Mouse (Mus musculus): ENCODE measurements at regions not wholly inside any gene's neighbourhood (a gene's known extent, or its start where the extent isn't known, plus 50 kb on each side); places are given as distances from the start of the nearest gene placed in this dataset.
"Not testable (repeated sequence)": the region's sequence is repeated elsewhere in the genome, so short reads cannot be mapped to it uniquely, and the experiment has no call there.

DNA sequence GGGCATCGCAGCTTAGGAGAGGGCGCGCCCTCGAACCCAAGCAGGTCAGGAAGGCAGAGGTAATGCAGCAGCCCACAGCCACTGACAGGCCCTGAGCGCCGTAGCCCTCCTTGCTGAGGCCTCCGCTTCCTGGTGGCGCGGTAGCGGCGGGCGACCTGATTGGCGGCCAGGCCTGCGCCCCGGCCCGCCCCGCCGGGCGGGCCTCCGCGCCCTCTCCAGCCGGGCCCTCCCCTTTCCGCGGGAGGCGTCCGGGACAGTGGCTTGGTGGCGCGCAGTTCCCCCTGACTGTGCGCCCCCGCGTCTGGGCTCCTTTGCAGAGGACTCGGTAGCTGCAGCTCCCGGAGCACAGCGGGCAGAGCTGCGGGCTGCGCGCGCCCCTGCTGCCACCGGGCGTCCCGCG, 242.1 kb downstream of the Gm21863 start:
- peak; percentile 62 for DNase-seq (ENCODE audit: low spot score)

DNA sequence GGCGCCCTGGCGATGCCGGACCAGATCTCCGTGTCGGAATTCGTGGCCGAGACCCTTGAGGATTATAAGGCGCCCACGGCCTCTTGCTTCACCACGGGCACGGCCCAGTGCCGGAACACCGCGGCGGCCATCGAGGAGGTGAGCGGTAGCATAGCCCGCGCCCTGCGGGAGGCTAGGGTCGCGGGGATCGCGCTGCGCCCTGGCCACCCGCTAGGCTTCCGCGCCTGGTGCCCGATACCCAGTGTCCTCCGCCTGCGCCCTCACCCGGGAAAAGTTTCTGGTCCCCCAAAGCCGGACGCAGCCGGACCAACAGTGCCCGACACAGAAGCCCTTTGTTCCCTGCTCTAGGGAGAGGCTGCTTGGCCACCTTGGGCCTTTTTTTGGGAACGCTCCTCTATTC, 242.6 kb downstream of the Gm21863 start:
- DNase-seq (ENCODE audit: low spot score): peak; percentile 25

DNA sequence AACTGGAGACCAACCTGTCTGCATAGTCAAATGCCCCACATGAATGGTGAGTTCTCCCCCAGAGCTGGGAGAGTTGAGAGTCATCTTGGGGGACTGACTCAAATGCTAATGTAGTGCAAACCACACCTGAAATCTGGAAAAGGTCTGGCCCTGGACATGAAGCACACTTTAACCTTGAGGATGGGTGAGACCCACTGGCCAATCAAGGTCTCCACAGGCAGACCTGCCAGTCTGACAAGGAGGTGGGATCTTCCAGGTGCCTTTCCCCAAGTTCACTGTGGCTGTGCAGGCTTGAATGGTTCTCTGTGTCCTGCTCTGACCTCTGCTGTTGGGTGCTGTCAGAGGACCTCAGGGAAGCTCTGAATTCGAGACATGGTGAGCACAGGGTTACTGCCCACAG, 269.6 kb downstream of the Gm21863 start:
- not testable (repeated sequence) for DNase-seq (ENCODE audit: low spot score)

DNA sequence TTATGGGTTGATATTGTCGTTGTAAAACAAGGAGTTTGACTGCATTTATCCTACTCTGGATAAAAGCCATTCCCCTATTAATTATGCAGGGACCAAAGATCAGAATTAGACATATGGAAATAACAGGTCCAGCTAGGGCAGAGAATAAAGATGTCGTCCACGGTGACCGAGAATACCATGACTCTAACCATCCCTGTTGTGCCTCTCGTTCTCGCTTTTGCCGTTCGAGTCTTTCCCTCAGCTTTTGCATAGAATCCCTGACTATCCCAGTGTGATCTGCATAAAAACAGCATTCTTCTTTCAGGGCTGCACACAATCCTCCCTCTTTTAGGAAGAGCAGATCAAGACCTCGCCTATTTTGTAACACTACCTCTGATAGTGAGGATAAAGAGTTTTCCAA, 272.5 kb downstream of the Gm21863 start:
- not testable (repeated sequence) for DNase-seq (ENCODE audit: low spot score)

DNA sequence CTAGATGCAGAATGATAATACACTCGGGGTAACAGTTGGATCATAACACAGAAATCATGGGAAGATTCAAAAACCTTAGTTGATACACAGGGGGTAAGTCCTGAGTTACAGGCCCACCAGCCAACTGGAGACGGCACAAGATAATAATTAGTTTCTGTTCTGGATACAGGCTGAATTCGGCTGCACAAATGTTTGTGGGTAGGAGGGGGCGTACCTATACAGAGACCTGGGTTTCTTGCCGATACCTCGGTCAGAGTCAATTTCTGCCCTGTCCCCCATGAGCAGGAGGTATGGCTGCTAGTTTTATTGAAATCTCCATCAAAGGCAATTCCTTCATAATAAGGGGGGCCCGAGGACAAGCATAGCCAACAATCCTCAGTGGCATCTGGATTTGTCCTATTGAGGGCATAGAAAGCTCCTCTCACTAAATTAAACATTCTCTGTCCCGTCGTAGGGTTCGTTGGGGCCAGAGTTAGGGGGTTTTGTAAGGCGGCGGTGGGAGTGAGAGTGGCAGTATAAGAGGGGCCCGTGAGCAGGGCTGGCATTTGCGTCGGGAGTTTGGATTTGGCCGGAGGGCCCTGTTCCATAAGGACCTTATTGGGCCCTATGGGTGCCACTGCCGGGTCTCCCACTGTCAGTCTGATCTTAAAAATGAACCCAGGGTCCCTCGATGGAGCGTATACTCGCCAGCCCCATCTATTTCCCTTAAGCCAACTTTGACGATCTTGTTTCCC, 273.3 kb downstream of the Gm21863 start:
- DNase-seq (ENCODE audit: low spot score): not testable (repeated sequence)

DNA sequence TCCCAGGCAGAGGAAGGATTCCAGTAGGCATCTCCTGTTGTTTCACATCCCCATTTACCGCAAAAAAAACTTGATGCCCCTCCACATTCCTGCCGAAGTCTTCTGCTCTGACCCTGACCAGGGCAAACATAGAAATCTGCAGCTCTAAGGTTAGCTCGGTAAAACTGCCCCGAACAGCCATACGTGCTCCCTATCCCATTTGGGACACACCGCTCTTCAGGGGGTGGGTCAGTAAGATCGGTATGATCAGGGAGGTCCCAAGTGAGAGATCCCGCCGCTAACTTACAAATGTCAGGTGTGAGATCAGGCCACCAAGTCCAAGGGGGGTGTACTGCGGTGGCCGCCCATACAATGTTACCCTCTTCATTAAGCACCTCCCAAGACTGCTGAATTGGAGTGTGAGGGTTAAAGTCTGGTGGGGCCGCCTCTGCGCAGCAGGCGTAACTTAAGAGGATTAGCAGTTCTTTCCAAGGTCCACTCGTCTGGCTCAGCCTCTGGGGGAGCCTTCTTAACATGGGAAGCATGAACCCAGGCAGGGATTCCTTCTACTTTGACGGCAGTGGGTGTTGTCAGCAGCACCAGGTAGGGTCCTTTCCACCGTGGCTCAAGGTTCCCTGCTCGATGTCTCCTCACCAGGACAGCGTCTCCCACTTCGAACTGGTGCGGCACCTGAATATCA, 274.2 kb downstream of the Gm21863 start:
- not testable (repeated sequence) for DNase-seq (ENCODE audit: low spot score)

DNA sequence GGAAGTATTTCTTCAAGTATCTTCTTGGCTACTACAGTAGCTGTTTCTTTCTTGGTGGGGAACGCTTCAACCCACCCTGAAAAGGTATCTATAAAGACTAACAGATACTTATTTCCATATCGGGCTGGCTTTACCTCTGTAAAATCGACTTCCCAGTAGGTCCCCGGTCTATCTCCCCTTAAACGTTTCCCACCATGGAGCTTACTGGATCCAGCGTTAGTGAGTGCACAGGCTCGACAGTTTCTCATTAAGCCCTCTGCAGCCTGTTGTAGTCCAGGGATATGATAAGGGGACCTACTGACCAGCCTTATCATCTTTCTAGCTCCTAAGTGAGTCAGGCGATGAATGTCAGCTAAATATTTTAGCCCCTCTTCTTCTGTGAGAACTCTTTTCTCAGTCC, 275.1 kb downstream of the Gm21863 start:
- not testable (repeated sequence) for DNase-seq (ENCODE audit: low spot score)

DNA sequence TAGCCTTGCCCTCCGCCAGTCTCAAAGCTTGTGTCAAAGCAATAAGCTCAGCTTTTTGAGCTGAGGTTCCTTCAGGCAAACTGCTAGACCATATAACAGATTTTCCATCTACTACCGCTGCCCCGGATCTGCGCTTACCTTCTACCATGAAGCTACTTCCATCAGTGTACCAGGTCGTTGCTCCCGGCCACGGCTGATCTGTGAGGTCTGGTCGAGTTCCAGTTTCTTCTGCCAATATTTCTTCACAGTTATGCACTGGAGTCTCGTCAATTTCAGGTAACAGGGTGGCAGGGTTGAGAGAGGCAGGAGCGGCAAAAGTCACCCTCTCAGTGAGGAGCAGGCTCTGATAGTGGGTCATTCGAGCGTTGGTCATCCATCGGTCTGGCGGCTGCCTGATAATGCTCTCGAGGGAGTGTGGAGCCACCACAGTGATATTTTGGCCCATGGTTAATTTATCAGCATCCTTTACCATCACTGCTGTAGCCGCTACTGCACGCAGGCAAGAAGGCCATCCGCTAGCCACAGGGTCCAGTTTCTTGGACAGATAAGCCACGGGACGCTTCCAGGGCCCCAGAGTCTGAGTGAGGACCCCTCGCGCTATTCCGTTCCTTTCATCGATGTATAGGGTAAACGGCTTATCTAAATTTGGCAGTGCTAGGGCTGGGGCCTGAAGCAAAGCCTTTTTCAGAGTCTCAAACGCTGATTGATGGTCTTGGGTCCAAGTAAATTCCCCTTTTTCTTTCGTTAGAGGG, 276.0 kb downstream of the Gm21863 start:
- DNase-seq (ENCODE audit: low spot score): no peak

DNA sequence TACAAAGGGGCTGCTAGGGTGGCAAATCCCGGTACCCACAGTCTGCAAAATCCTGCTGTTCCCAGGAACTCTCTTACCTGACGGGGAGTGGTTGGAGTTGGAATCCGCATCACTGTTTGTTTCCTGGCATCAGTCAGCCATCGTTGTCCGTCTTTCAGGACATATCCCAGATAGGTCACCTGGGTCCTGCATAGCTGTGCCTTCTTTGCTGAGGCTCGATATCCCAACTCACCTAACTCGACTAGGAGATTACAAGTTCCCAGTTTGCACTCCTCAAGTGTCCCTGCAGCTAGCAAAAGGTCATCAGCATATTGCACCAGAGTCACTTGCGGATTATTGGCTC, 276.6 kb downstream of the Gm21863 start:
- no peak for DNase-seq (ENCODE audit: low spot score)

DNA sequence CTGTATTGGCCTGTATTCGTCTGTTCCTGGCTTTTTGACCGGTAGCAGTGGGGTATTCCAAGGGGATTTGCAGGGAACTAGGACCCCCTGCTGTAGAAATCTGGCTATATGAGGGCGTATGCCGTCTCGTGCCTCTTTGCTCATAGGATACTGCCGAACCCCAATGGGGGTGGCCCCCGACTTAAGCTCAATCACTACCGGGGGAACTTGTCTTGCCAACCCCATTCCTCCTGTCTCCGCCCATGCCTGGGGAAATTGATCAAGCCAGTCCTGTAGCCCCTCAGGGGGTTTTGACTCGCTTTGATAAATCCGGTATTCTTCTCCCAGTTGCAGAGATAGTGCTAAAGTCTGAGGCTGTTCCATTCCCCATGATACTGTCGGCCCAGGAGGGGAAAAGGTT, 277.2 kb downstream of the Gm21863 start:
- no peak for DNase-seq (ENCODE audit: low spot score)

DNA sequence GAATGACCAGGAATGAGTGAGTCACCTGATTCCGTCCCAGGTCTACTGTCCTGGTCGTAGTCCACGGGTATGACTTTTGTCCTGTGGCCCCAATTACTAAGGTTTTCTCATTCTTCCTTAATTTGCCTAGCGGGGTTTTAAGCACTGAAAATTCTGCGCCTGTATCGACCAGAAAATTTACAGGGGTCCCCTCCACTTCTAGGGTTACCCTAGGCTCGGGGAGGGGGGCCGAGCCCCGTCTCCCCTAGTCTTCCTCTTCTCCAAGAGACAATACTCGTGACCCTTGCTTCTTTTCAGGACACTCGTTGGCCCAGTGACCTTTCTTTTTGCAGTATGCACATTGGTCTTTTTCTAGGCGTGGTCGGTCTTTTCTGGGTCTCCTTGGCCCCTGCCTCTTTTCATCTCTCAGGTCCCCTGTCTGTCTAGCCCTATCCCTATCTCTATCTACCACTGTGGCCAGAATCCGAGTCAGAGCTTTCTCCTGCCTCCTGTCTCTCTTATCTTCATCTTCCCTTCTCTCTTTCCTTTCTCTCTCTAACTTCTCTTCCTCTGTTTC, 277.8 kb downstream of the Gm21863 start:
- DNase-seq (ENCODE audit: low spot score): no peak

DNA sequence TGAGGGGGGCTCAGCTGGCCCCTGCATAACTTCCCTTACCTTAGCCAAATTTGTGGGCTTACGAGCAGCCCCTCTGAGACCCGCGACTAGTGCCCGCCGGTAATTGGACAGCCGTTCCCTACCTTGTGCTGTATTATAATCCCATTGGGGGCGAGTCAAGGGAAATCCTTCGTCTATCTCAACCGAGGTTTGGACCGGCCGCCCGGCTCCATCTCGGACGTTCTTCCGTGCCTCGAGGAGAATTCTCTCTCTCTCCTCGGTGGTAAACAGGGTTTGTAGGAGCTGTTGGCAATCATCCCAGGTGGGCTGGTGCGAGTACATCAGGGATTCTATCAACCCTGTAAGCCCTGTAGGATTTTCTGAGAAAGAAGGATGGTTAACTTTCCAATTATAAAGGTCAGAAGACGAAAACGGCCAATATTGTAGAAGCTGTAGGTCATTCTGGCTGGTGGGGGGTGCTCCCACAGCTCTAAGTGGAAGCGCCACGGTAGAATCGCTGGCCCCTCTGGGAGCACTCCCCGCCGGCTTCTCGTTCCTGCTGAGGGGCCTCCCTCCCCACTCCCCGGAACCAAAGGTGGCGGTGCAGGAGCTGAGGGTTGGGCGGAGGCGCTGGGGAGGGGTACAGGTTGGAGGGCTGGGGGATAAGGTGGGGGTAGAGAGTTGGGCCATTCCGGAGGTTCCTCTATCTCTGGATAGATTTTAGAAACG, 278.6 kb downstream of the Gm21863 start:
- DNase-seq (ENCODE audit: low spot score): no peak

DNA sequence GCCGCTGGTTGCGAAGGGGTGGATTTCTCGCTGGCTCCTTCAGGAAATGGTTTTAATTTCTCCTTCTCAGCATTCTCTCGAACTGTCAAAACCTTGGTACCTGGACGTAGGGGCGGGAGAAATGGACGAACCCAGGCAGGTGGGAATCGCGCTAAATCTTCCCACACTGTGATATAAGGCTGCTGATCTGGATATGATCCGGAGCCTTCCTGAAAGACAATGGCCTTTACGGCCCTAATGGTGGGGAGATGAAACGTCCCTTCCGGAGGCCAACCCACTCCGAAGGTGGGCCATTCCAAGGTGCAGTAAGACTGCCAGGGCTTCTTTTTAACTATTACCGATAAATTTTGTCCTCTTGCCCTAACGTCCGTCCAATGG, 279.1 kb downstream of the Gm21863 start:
- DNase-seq (ENCODE audit: low spot score): no peak

DNA sequence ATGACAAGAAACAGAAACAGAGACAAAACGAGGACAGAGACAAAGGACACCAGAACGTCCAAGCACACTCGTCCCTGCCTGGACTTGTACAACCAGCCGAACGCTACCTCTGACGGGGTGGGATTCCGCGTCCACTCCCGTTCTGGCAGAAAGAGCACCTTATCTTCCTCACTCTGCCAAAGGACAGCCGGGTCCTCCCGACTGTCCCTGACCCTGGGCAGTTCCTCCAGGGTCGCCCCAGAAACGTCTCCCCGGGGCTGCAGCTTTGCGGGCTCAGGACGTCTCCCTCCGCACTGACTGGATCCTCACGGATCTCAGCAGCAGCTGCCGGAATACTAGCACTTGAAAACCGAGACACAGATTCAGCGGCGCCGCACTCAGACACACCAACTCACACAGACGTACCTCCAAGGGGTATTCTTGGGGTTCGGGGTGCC, 279.6 kb downstream of the Gm21863 start:
- DNase-seq (ENCODE audit: low spot score): no peak

All from retina, embryonic 14.5 days (tissue).